Mouse (Mus musculus): ENCODE data around the gene Gzmf. TPM values are rescaled to one million over a fixed set of nuclear protein-coding genes. Genes with fewer than 3 reads are reported as not detected.

Gene Gzmf
- polyA plus RNA-seq (2021; fragmentation: Nextera tagmentation), result not detected in 2 replicates
- long read RNA-seq, experiment 1, result 0 reads
- long read RNA-seq, experiment 2, result 0 reads

GRCm38 (mm10) chr14:56211317-56211716 is at the start of gene Gzmf:
Gene Gzmf (minus strand): TSS chr14:56211417.

GRCm38 (mm10) chr14:56234556-56234955 is 23.3 kb upstream of the Gzmf start, which contains the start of gene Gzmc:
Gene Gzmc (minus strand): TSS chr14:56234656.

GRCm38 (mm10) chr14:56174499-56174898 is 36.7 kb downstream of the Gzmf start, which contains the start of gene Gzmn:
Gene Gzmn (minus strand): TSS chr14:56174599.

GRCm38 (mm10) chr14:56159479-56159878 is 51.7 kb downstream of the Gzmf start, which contains the start of gene Gzmg:
Gene Gzmg (minus strand): TSS chr14:56159579.

Other genes starting within 250 kb of the Gzmf start
- gene Mcpt1, start 193.4 kb downstream of the Gzmf start, polyA plus RNA-seq (2021; fragmentation: Nextera tagmentation), result not detected in 2 replicates
- gene Mcpt9, start 180.9 kb downstream of the Gzmf start, polyA plus RNA-seq (2021; fragmentation: Nextera tagmentation), result not detected in 2 replicates
- gene Mcpt2, start 169.4 kb downstream of the Gzmf start, polyA plus RNA-seq (2021; fragmentation: Nextera tagmentation), result not detected in 2 replicates
- gene Mcpt4, start 149.1 kb downstream of the Gzmf start, polyA plus RNA-seq (2021; fragmentation: Nextera tagmentation), result not detected in 2 replicates
- not detected in 2 replicates for gene Mcpt8, start 126.1 kb downstream of the Gzmf start, polyA plus RNA-seq (2021; fragmentation: Nextera tagmentation)
- not detected in 2 replicates for gene Ctsg, start 108.8 kb downstream of the Gzmf start, polyA plus RNA-seq (2021; fragmentation: Nextera tagmentation)
- not detected in 2 replicates for gene Gzme, start 90.8 kb downstream of the Gzmf start, polyA plus RNA-seq (2021; fragmentation: Nextera tagmentation)
- not detected in 2 replicates for gene Gzmd, start 78.8 kb downstream of the Gzmf start, polyA plus RNA-seq (2021; fragmentation: Nextera tagmentation)
- gene Gzmg, start 51.8 kb downstream of the Gzmf start, polyA plus RNA-seq (2021; fragmentation: Nextera tagmentation), result not detected in 2 replicates
- gene Gzmn, start 36.8 kb downstream of the Gzmf start, polyA plus RNA-seq (2021; fragmentation: Nextera tagmentation), result not detected in 2 replicates
- not detected in 2 replicates for gene Gzmc, start 23.2 kb upstream of the Gzmf start, polyA plus RNA-seq (2021; fragmentation: Nextera tagmentation)
- not detected in 2 replicates for gene Gzmb, start 50.8 kb upstream of the Gzmf start, polyA plus RNA-seq (2021; fragmentation: Nextera tagmentation)
- gene Atp12a, start 153.7 kb upstream of the Gzmf start, polyA plus RNA-seq (2021; fragmentation: Nextera tagmentation), result 0.04 TPM in 1 of 2 replicates, not detected in the other
- 0.54 and 0.66 TPM in 2 replicates for gene Rnf17, start 191.2 kb upstream of the Gzmf start, polyA plus RNA-seq (2021; fragmentation: Nextera tagmentation)